Mouse (Mus musculus) NIH3T3 (cell line): ENCODE results near the gene Abtb1.

Source experiments
- DNase-seq: peaks from one replicate; pipeline ENCODE4 v3.0.0-alpha.2; 2012; ENCODE audit warnings: low read depth

The Abtb1 gene

GRCm38 (mm10) chr6:88803051-88803450 lies 38.7 kb downstream of the Abtb1 start:
- DNase-seq, result no peak

- DNase-seq, result no peak
Observed at GRCm38 (mm10) chr6:88800735-88801134, 41.0 kb downstream of the Abtb1 start.

GRCm38 (mm10) chr6:88800191-88800590 lies 41.6 kb downstream of the Abtb1 start:
- no peak for DNase-seq

- DNase-seq, result no peak
Observed at GRCm38 (mm10) chr6:88794561-88794971, 47.2 kb downstream of the Abtb1 start.

GRCm38 (mm10) chr6:88793872-88794271 lies 47.9 kb downstream of the Abtb1 start:
- no peak for DNase-seq

- peak; percentile 23 for DNase-seq
Observed at GRCm38 (mm10) chr6:88793243-88793642, 48.5 kb downstream of the Abtb1 start.

GRCm38 (mm10) chr6:88792147-88792691 lies 49.6 kb downstream of the Abtb1 start:
- DNase-seq, result no peak

- no peak for DNase-seq
Observed at GRCm38 (mm10) chr6:88791299-88791698, 50.5 kb downstream of the Abtb1 start.

- DNase-seq, result no peak
Observed at GRCm38 (mm10) chr6:88788219-88788618, 53.6 kb downstream of the Abtb1 start.

GRCm38 (mm10) chr6:88787496-88787895 lies 54.3 kb downstream of the Abtb1 start:
- DNase-seq, result no peak

- no peak for DNase-seq
Observed at GRCm38 (mm10) chr6:88786732-88787445, 54.9 kb downstream of the Abtb1 start.
